Mouse (Mus musculus) CH12.LX (cell line): ENCODE measurements at regions not wholly inside any gene's neighbourhood (a gene's known extent, or its start where the extent isn't known, plus 50 kb on each side); places are given as distances from the start of the nearest gene placed in this dataset.

Source experiments
- DNase-seq: peaks from one replicate; pipeline ENCODE4 v3.0.0-alpha.2; 2013; ENCODE audit errors: extremely low read depth
- H3K27ac ChIP-seq: 2 replicates; pipeline ENCODE4 v1.5.1; 2012; ENCODE audit warnings: low read depth, mild to moderate bottlenecking, control low read depth, moderate library complexity; ENCODE audit not compliant: insufficient read depth
- H3K27me3 ChIP-seq: replicated peaks from 2 replicates; pipeline ENCODE3; 2012; ENCODE audit warnings: inconsistent platforms
- H3K36me3 ChIP-seq, 2 experiments: replicated peaks in 1 of 2; 2 replicates each; pipeline versions ENCODE3 to v1.6.1; 2012; ENCODE audit warnings: inconsistent platforms in 1 of 2, low read length in 1 of 2, mild to moderate bottlenecking in 1 of 2, mixed read lengths in 1 of 2, moderate library complexity in 1 of 2; ENCODE audit not compliant: control insufficient read depth in 1 of 2, insufficient read depth in 1 of 2
- H3K4me1 ChIP-seq, 2 experiments: 2 replicates each; pipeline ENCODE4 v1.6.1; 2012; ENCODE audit warnings: inconsistent platforms in 1 of 2, moderate library complexity in 1 of 2; ENCODE audit not compliant: insufficient read depth in 2 of 2, control insufficient read depth in 1 of 2
- H3K4me2 ChIP-seq: 2 replicates; pipeline ENCODE4 v1.6.1; 2012; ENCODE audit warnings: low read depth, mild to moderate bottlenecking, control low read depth; ENCODE audit not compliant: poor library complexity, insufficient read depth, severe bottlenecking
- H3K4me3 ChIP-seq, 3 experiments: fragments of 150-350 bp in 1 of 3; sonication (generic) in 1 of 3; replicated peaks in 1 of 3; 2 replicates each; pipeline versions ENCODE3 to v1.5.1; 2011 to 2012; ENCODE audit warnings: low read depth in 2 of 3, low read length in 2 of 3, mild to moderate bottlenecking in 2 of 3, moderate library complexity in 2 of 3, control low read depth in 1 of 3, improper control_type of control experiment in 1 of 3, inconsistent platforms in 1 of 3, mixed read lengths in 1 of 3; ENCODE audit not compliant: poor library complexity in 1 of 3
- H3K79me2 ChIP-seq: replicated peaks from 2 replicates; pipeline ENCODE4 v1.6.1; 2012; ENCODE audit warnings: mild to moderate bottlenecking, moderate library complexity; ENCODE audit not compliant: control insufficient read depth, poor library complexity, insufficient read depth, severe bottlenecking; ENCODE audit errors: extremely low read depth
- H3K9ac ChIP-seq: 2 replicates; pipeline ENCODE4 v1.6.1; 2012; ENCODE audit warnings: low read depth, mild to moderate bottlenecking, control low read depth, moderate library complexity; ENCODE audit not compliant: insufficient read depth
- H3K9me3 ChIP-seq: replicated peaks from 2 replicates; pipeline ENCODE3; 2012; ENCODE audit warnings: low read length, inconsistent platforms, mixed read lengths
- CTCF ChIP-seq, 2 experiments: IDR thresholded peaks in 1 of 2; conservative IDR thresholded peaks in 1 of 2; 2 replicates each; pipeline ENCODE4 v1.5.1; 2011 to 2012; ENCODE audit warnings: low read depth in 2 of 2, low read length in 2 of 2, improper control_type of control experiment in 1 of 2, inconsistent platforms in 1 of 2, mild to moderate bottlenecking in 1 of 2, moderate library complexity in 1 of 2
- ELF1 ChIP-seq: IDR thresholded peaks from 2 replicates; pipeline ENCODE4 v1.6.1; 2014; ENCODE audit warnings: low read depth, mild to moderate bottlenecking, inconsistent platforms, low read length, improper control_type of control experiment
- EP300 ChIP-seq: IDR thresholded peaks from 2 replicates; pipeline ENCODE4 v1.6.1; 2011; ENCODE audit warnings: low read length, improper control_type of control experiment
- ETS1 ChIP-seq: conservative IDR thresholded peaks from 2 replicates; pipeline ENCODE4 v1.6.1; 2012; ENCODE audit warnings: low read depth, mild to moderate bottlenecking, inconsistent platforms, low read length, improper control_type of control experiment, moderate library complexity
- GABPA ChIP-seq: IDR thresholded peaks from 2 replicates; pipeline ENCODE4 v1.6.1; 2012; ENCODE audit warnings: low read depth, low read length, improper control_type of control experiment, inconsistent platforms; ENCODE audit not compliant: insufficient replicate concordance
- HCFC1 ChIP-seq: IDR thresholded peaks from 2 replicates; pipeline ENCODE4 v1.6.1; 2012; ENCODE audit warnings: low read depth, mild to moderate bottlenecking, inconsistent platforms, low read length, improper control_type of control experiment
- IRF4 ChIP-seq: IDR thresholded peaks from 2 replicates; pipeline ENCODE4 v1.6.1; 2014; ENCODE audit warnings: low read depth, mild to moderate bottlenecking, inconsistent platforms, low read length, improper control_type of control experiment
- JUN ChIP-seq: IDR thresholded peaks from 2 replicates; pipeline ENCODE4 v1.6.1; 2011; ENCODE audit warnings: low read depth, mild to moderate bottlenecking, low read length, improper control_type of control experiment, moderate library complexity; ENCODE audit not compliant: insufficient read depth
- KAT2A ChIP-seq: IDR thresholded peaks from 2 replicates; pipeline ENCODE4 v1.6.1; 2012; ENCODE audit warnings: low read length, improper control_type of control experiment, inconsistent platforms; ENCODE audit not compliant: insufficient replicate concordance
- MEF2A ChIP-seq: IDR thresholded peaks from 2 replicates; pipeline ENCODE4 v1.6.1; 2014; ENCODE audit warnings: low read depth, mild to moderate bottlenecking, inconsistent platforms, low read length, improper control_type of control experiment, borderline replicate concordance
- MXI1 ChIP-seq: IDR thresholded peaks from 2 replicates; pipeline ENCODE4 v1.6.1; 2011; ENCODE audit warnings: mild to moderate bottlenecking, low read depth, low read length, improper control_type of control experiment
- MYC ChIP-seq: IDR thresholded peaks from 2 replicates; pipeline ENCODE4 v1.6.1; 2011; ENCODE audit warnings: low read depth, mild to moderate bottlenecking, improper control_type of control experiment, low read length
- NELFE ChIP-seq: IDR thresholded peaks from 2 replicates; pipeline ENCODE4 v1.6.1; 2011; ENCODE audit warnings: low read depth, low read length, improper control_type of control experiment
- NRF1 ChIP-seq: IDR thresholded peaks from 2 replicates; pipeline ENCODE4 v1.6.1; 2014; ENCODE audit warnings: low read depth, mild to moderate bottlenecking, inconsistent platforms, low read length, improper control_type of control experiment, moderate library complexity
- RAD21 ChIP-seq: IDR thresholded peaks from 2 replicates; pipeline ENCODE4 v1.6.1; 2011; ENCODE audit warnings: low read depth, mild to moderate bottlenecking, low read length, improper control_type of control experiment, moderate library complexity
- RCOR1 ChIP-seq: conservative IDR thresholded peaks from 2 replicates; pipeline ENCODE4 v1.6.1; 2012; ENCODE audit warnings: low read depth, mild to moderate bottlenecking, inconsistent platforms, low read length, improper control_type of control experiment
- SMC3 ChIP-seq: IDR thresholded peaks from 2 replicates; pipeline ENCODE4 v1.6.1; 2011; ENCODE audit warnings: low read depth, low read length, improper control_type of control experiment
- TBP ChIP-seq: conservative IDR thresholded peaks from 2 replicates; pipeline ENCODE4 v1.6.1; 2011; ENCODE audit warnings: low read depth, low read length, improper control_type of control experiment
- USF1 ChIP-seq: IDR thresholded peaks from 2 replicates; pipeline ENCODE4 v1.6.1; 2014; ENCODE audit warnings: low read depth, mild to moderate bottlenecking, inconsistent platforms, low read length, improper control_type of control experiment
- USF2 ChIP-seq: conservative IDR thresholded peaks from 2 replicates; pipeline ENCODE4 v1.6.1; 2011; ENCODE audit warnings: low read depth, low read length, improper control_type of control experiment
- ZC3H11A ChIP-seq: IDR thresholded peaks from 2 replicates; pipeline ENCODE4 v1.6.1; 2012; ENCODE audit warnings: low read depth, mild to moderate bottlenecking, inconsistent platforms, low read length, improper control_type of control experiment
- ZKSCAN1 ChIP-seq: IDR thresholded peaks from 2 replicates; pipeline ENCODE4 v1.6.1; 2012; ENCODE audit warnings: low read depth, inconsistent platforms, low read length, improper control_type of control experiment, borderline replicate concordance
- dilution Hi-C: fragments of 300-500 bp; cut with MboI; formaldehyde crosslinking; loops from 2 replicates; pipeline ENCODE4 v1.14.3; 2020; ENCODE audit warnings: low sequenced_read_pairs; ENCODE audit not compliant: extremely low pct_unique_long_range_greater_than_20kb, extremely low pct_ligation_motif_present
- in situ Hi-C: fragments of 300-500 bp; cut with MboI; formaldehyde crosslinking; loops from 3 replicates; pipeline ENCODE4 v1.14.3; 2019; ENCODE audit warnings: low sequenced_read_pairs, low pct_ligation_motif_present, low pct_unique_long_range_greater_than_20kb, mixed read lengths

- Histone ChIP-seq H3K9ac (no peak overlapping the region), H3K9me3 (no peaks in the 10 kb centered on the region), H3K4me3 (no peak overlapping the region), H3K27me3 (no peaks in the 10 kb centered on the region), H3K4me1 (peaks cover 5 to 6% of the 10 kb centered on the region in 2 experiments; a peak in 3 of 4 replicates), H3K36me3 (no peaks in the 10 kb centered on the region), H3K4me2 (no peak overlapping the region), H3K79me2 (no peaks in the 10 kb centered on the region), H3K27ac (no peak overlapping the region)
- no peak for TF ChIP-seq CTCF (conservative IDR thresholded peaks at IDR 0.05 in 1 of 2, IDR thresholded peaks at IDR 0.05 in 1 of 2; ENCODE audit: low read depth in 2 of 2, low read length in 2 of 2)
- TF ChIP-seq KAT2A, result no peak
- no peak for TF ChIP-seq ZKSCAN1
- TF ChIP-seq RAD21, result no peak
- no peak for TF ChIP-seq JUN
- TF ChIP-seq EP300, result no peak
- no peak for TF ChIP-seq ELF1
- TF ChIP-seq NELFE, result no peak
- TF ChIP-seq SMC3, result no peak
- TF ChIP-seq RCOR1, result no peak
- no peak for TF ChIP-seq ZC3H11A
- no peak for TF ChIP-seq USF2
- TF ChIP-seq HCFC1, result no peak
- TF ChIP-seq MEF2A, result no peak
- TF ChIP-seq MXI1, result no peak
- no peak for TF ChIP-seq GABPA
- no peak for TF ChIP-seq NRF1
- dilution Hi-C loops, result no loop called here
- no peak for DNase-seq
- in situ Hi-C loops, result no loop called here
Observed at GRCm38 (mm10) chr17:85508386-85508785, 105.0 kb upstream of the Six3 start.

- Histone ChIP-seq H3K27ac (no peak overlapping the region), H3K4me2 (no peak overlapping the region), H3K79me2 (no peaks in the 10 kb centered on the region), H3K4me3 (no peak overlapping the region), H3K9ac (no peak overlapping the region), H3K9me3 (no peaks in the 10 kb centered on the region), H3K27me3 (no peaks in the 10 kb centered on the region), H3K4me1 (peaks cover 5 to 12% of the 10 kb centered on the region in 2 experiments), H3K36me3 (no peaks in the 10 kb centered on the region)
- TF ChIP-seq MYC (no peak), TBP (no peak), USF1 (no peak), RCOR1 (no peak), ETS1 (no peak), ZC3H11A (no peak), IRF4 (no peak), JUN (no peak)
- in situ Hi-C loops, result no loop called here
- no peak for DNase-seq
- dilution Hi-C loops, result no loop called here
Observed at GRCm38 (mm10) chr17:85512971-85513370, 100.4 kb upstream of the Six3 start.
